Comparison of ENCODE assay signal across 24 mouse cellular contexts in the genomic region with DNA sequence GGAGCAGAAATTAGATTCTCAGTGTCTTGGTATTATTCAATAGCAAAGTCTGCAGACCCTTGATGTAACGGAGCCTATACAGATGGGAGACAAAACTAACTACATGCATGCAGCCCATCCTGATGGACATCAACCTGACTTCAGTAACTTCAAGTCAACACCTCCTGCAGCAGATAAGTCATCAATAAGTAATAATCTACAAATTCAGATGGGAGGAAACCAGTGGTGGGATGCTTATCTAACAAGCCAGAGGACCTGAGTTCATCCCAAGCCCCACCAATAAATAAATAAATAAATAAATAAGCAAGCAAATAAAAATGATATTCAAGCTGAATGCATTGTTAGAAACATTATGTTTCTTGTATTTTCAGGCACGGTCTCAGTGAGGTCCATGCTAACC. TPM values are rescaled to one million over a fixed set of nuclear protein-coding genes. Genes with fewer than 3 reads are reported as not detected.
DNase-seq lines count a peak whose midpoint lies in the region; ATAC-seq and TF ChIP-seq lines count a peak whose summit lies in the region.
"Had no signal": no experiment of that assay in that cellular context is flagged by ENCODE, and none has a peak within 500 bp of the region (broad histone marks: within the 10 kb centered on the region; RNA-seq: fewer than 3 reads in every experiment).

No protein-coding gene starts in this region.

- H3K27me3 ChIP-seq in liver, embryonic 13.5 days = no peaks in the 10 kb centered on the region
- H3K27me3 ChIP-seq in liver, embryonic 14.5 days (ENCODE audit: control insufficient read depth, insufficient read depth, low read length) = no peaks in the 10 kb centered on the region
- H3K27me3 ChIP-seq in liver, postnatal 0 days (ENCODE audit: insufficient read depth, low read length) = no peaks in the 10 kb centered on the region
- H3K27me3 ChIP-seq: forebrain, embryonic 13.5 days; heart, embryonic 12.5 days; heart, embryonic 15.5 days; hindbrain, embryonic 13.5 days had no signal

- peaks cover 43% of the 10 kb centered on the region for H3K4me1 ChIP-seq in liver, embryonic 13.5 days (replicated peaks)
- H3K4me1 ChIP-seq in liver, embryonic 14.5 days (replicated peaks; ENCODE audit: control insufficient read depth in 2 of 2, insufficient read depth in 2 of 2, low read length in 1 of 2) = peaks cover 12 to 25% of the 10 kb centered on the region in 2 experiments
- peaks cover 17% of the 10 kb centered on the region for H3K4me1 ChIP-seq in liver, postnatal 0 days (ENCODE audit: insufficient read depth)

- H3K9me3 ChIP-seq in liver, embryonic 13.5 days (replicated peaks) = no peaks in the 10 kb centered on the region
- H3K9me3 ChIP-seq in liver, embryonic 14.5 days (ENCODE audit: control insufficient read depth, low read length) = no peaks in the 10 kb centered on the region
- no peaks in the 10 kb centered on the region for H3K9me3 ChIP-seq in liver, postnatal 0 days (ENCODE audit: low read length)
- H3K9me3 ChIP-seq: forebrain, embryonic 10.5 days; forebrain, embryonic 13.5 days; heart, embryonic 12.5 days; heart, embryonic 15.5 days; hindbrain, embryonic 10.5 days; hindbrain, embryonic 13.5 days had no signal

- H3K36me3 ChIP-seq in liver, embryonic 13.5 days = peaks cover 12% of the 10 kb centered on the region; the same call in 1 of the 2 replicates
- H3K36me3 ChIP-seq in liver, embryonic 14.5 days (replicated peaks; ENCODE audit: control insufficient read depth, insufficient read depth, low read depth) = peaks cover 4% of the 10 kb centered on the region
- H3K36me3 ChIP-seq in liver, postnatal 0 days (replicated peaks; ENCODE audit: insufficient read depth, low read length) = 0 out of 2 replicates have a peak, but pooled peaks cover 7% of the 10 kb centered on the region

- no peak overlapping the region for H3K4me3 ChIP-seq in liver, embryonic 13.5 days (replicated peaks)
- H3K4me3 ChIP-seq in liver, embryonic 14.5 days (ENCODE audit: insufficient read depth in 1 of 2, low read depth in 2 of 2, low read length in 2 of 2) = no peak overlapping the region
- H3K4me3 ChIP-seq in liver, postnatal 0 days (ENCODE audit: low read depth, low read length) = no peak overlapping the region
- H3K4me3 ChIP-seq: forebrain, embryonic 10.5 days; forebrain, embryonic 13.5 days; heart, embryonic 12.5 days; heart, embryonic 15.5 days; hindbrain, embryonic 10.5 days; hindbrain, embryonic 13.5 days had no signal

- peak overlapping the region; percentile 43 for H3K4me2 ChIP-seq in liver, embryonic 13.5 days
- H3K4me2 ChIP-seq in liver, embryonic 14.5 days (ENCODE audit: low read depth) = peak overlapping the region; percentile 52
- peak overlapping the region; percentile 48 for H3K4me2 ChIP-seq in liver, postnatal 0 days (ENCODE audit: low read depth, low read length)
- H3K4me2 ChIP-seq: forebrain, embryonic 13.5 days; heart, embryonic 12.5 days; heart, embryonic 15.5 days had no signal

- ATAC-seq in liver, embryonic 13.5 days (ENCODE audit: low read depth) = no peak
- ATAC-seq in liver, embryonic 14.5 days (ENCODE audit: insufficient read depth) = no peak
- ATAC-seq in liver, postnatal 0 days = no peak
- ATAC-seq: activated CD4-positive, CD25-positive, alpha-beta regulatory T cell, adult 4 months; CD4-positive, CD25-positive, alpha-beta regulatory T cell, adult 4 months; forebrain, embryonic 13.5 days; forebrain, embryonic 16.5 days; hindbrain, embryonic 16.5 days had no signal

- TF ChIP-seq CTCF in liver, embryonic 14.5 days (IDR thresholded peaks at IDR 0.05; ENCODE audit: low read depth) = no peak
- no peak for TF ChIP-seq CTCF in liver, postnatal 0 days (IDR thresholded peaks at IDR 0.05; ENCODE audit: low read depth)

- H3K9ac ChIP-seq in liver, embryonic 13.5 days = no peak overlapping the region
- H3K9ac ChIP-seq in liver, embryonic 14.5 days (replicated peaks) = no peak overlapping the region; the same call in none of the 2 replicates
- H3K9ac ChIP-seq in liver, postnatal 0 days (replicated peaks) = no peak overlapping the region; the same call in 1 of the 2 replicates
- H3K9ac ChIP-seq: forebrain, embryonic 13.5 days; heart, embryonic 12.5 days; heart, embryonic 15.5 days; hindbrain, embryonic 13.5 days had no signal

- TF ChIP-seq EP300 in liver, embryonic 14.5 days (IDR thresholded peaks at IDR 0.05; ENCODE audit: low read depth) = peak; percentile 54
- peak; percentile 55 for TF ChIP-seq EP300 in liver, postnatal 0 days (IDR thresholded peaks at IDR 0.05; ENCODE audit: low read depth)

- H3K27ac ChIP-seq in liver, embryonic 13.5 days = peak overlapping the region; percentile 72
- H3K27ac ChIP-seq in liver, embryonic 14.5 days = peak overlapping the region; percentile 27
- no peak overlapping the region for H3K27ac ChIP-seq in liver, postnatal 0 days (ENCODE audit: low read depth)
- H3K27ac ChIP-seq: forebrain, embryonic 10.5 days; forebrain, embryonic 13.5 days; heart, embryonic 15.5 days; hindbrain, embryonic 10.5 days; hindbrain, embryonic 13.5 days had no signal

- no peak for DNase-seq in liver, embryonic 13.5 days
- no peak for DNase-seq in liver
- DNase-seq in liver, embryonic 14.5 days (ENCODE audit: low read depth in 3 of 3, low spot score in 3 of 3) = peak in 2 of 3 experiments; percentile 12 to 20
- no peak for DNase-seq in liver, postnatal 0 days
- DNase-seq in frontal cortex, postnatal 25 days (ENCODE audit: low spot score in 2 of 2) = no peak
- no peak for DNase-seq in spleen, postnatal 10 days (ENCODE audit: low spot score in 2 of 2)
- DNase-seq: adrenal gland, adult 8-10 months; adrenal gland, postnatal 36 days; cerebellum, adult 18-20 months; cerebellum, adult 9-10 months; gastrocnemius, postnatal 25 days; heart, adult 18-20 months; heart, postnatal 10 days; heart, postnatal 36 days had no signal

- 74% methylated on average over 2 of the region's 2 CpGs for WGBS in liver, embryonic 13.5 days (ENCODE audit: insufficient replicate concordance)
- WGBS in liver, embryonic 14.5 days (ENCODE audit: insufficient replicate concordance) = 60% methylated on average over 2 of the region's 2 CpGs
- WGBS in liver, postnatal 0 days (ENCODE audit: insufficient replicate concordance) = 79% methylated on average over 2 of the region's 2 CpGs

RNA-seq across cellular contexts. Expression of gene Cdk13, which starts 5.2 kb away (rescaled TPM):
- 7.5 and 7.6 TPM in 2 replicates for polyA plus RNA-seq in liver, embryonic 13.5 days (2015; fragmentation: Nextera tagmentation; extraction: Ambion mirVana)
- 9.3 and 10.5 TPM in 2 replicates for polyA plus RNA-seq in liver, embryonic 14.5 days (2012; rRNA removed)
- polyA plus RNA-seq in liver, embryonic 14.5 days (2014; fragmentation: Nextera tagmentation; extraction: Ambion mirVana) = 5.7 and 7.5 TPM in 2 replicates
- 5.0 and 6.6 TPM in 2 replicates for polyA plus RNA-seq in liver, postnatal 0 days (2015; fragmentation: Nextera tagmentation; extraction: Ambion mirVana)

Comparison
In these comparisons a context has a peak if more than half of its experiments do, and no peak if none do; other contexts are left out.
1. DNase-seq: peak in liver, embryonic 14.5 days (2 of 3); none in liver, embryonic 13.5 days (single experiment), liver (single experiment), liver, postnatal 0 days (single experiment), frontal cortex, postnatal 25 days (0 of 2) and spleen, postnatal 10 days (0 of 2).
2. Peak in every context shown above with its lines, with median percentiles within 50 percentile points of each other: H3K4me2 ChIP-seq.